Mouse (Mus musculus): ENCODE measurements at regions not wholly inside any gene's neighbourhood (a gene's known extent, or its start where the extent isn't known, plus 50 kb on each side); places are given as distances from the start of the nearest gene placed in this dataset.
A peak's percentile ranks its signal among the peaks of the same experiment; 100 is the strongest.

GRCm38 (mm10) chr3:17999789-18000485 lies 51.7 kb downstream of the Cypt12 start:
- Histone ChIP-seq H3K27me3 (ENCODE audit: control insufficient read depth, insufficient read depth, low read length) (no peaks in the 10 kb centered on the region), H3K36me3 (replicated peaks; ENCODE audit: control insufficient read depth, insufficient read depth, low read depth, low read length) (no peaks in the 10 kb centered on the region), H3K9me3 (replicated peaks; ENCODE audit: control insufficient read depth, low read length) (no peaks in the 10 kb centered on the region), H3K27ac (replicated peaks; ENCODE audit: low read depth, low read length) (no peak overlapping the region), H3K4me2 (ENCODE audit: low read depth, low read length) (no peak overlapping the region), H3K4me1 (ENCODE audit: control insufficient read depth, insufficient read depth, low read length) (no peaks in the 10 kb centered on the region), H3K4me3 (ENCODE audit: low read depth, low read length) (no peak overlapping the region), H3K9ac (replicated peaks; ENCODE audit: low read length) (no peak overlapping the region)
- WGBS = 69% methylated on average over 12 of the region's 12 CpGs
- 0 out of 2 replicates have a peak, but pooled peaks have one; percentile 44 for ATAC-seq (replicated peaks; ENCODE audit: insufficient number of reproducible peaks, low FRiP score, low TSS enrichment, low read depth)
- no peak for DNase-seq (ENCODE audit: low spot score)

Data from embryonic facial prominence, embryonic 11.5 days (tissue).